Mouse (Mus musculus) regulatory T cell (primary cell): ENCODE results near the gene Olfr30.
"Not testable (repeated sequence)": the region's sequence is repeated elsewhere in the genome, so short reads cannot be mapped to it uniquely, and the experiment has no call there.

Source experiments
- in situ Hi-C: fragments of 300-600 bp; cut with MboI, MseI; formaldehyde crosslinking; loops from one replicate; pipeline ENCODE4 v1.15.1; 2025; ENCODE audit warnings: high pct_unique_total_duplicates

Gene Olfr30

GRCm38 (mm10) chr11:58462170-58462569 is at the start of gene Olfr30:
Olfr30 (minus strand) TSS chr11:58462270.
- in situ Hi-C loops, result no loop called here

- in situ Hi-C loops, result not testable (repeated sequence)
Measured at GRCm38 (mm10) chr11:58509058-58509457, 47.0 kb upstream of the Olfr30 start.

- in situ Hi-C loops, result not testable (repeated sequence)
Measured at GRCm38 (mm10) chr11:58502472-58502871, 40.4 kb upstream of the Olfr30 start, which contains the start of gene Olfr331. Olfr331 (minus strand) TSS chr11:58502572.

GRCm38 (mm10) chr11:58499290-58499689 is 37.2 kb upstream of the Olfr30 start:
- in situ Hi-C loops, result no loop called here

DNA sequence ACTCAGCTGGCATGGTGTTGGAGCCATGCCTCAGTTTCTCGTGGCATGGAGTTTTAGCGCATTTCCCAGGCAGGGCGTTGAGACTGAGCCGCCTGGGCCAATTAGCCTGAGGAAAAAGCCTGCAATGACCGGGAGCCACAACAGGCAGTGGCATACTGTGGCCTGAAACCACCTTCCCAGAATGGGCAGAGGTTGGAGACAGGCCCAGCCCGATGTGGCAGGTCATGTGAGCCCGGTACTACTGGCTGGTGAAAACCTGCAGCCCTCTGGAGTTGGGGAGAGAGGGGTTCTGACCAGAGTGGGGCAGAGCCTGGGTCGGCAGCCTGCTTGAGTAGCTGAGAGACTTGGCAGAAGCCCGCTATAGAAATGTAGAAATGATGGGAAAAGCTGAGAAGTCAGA is 36.7 kb upstream of the Olfr30 start:
- in situ Hi-C loops, result no loop called here

GRCm38 (mm10) chr11:58492455-58492854 is 30.4 kb upstream of the Olfr30 start, which contains the start of gene Olfr332:
Olfr332 (minus strand) TSS chr11:58492555.
- in situ Hi-C loops, result no loop called here

- in situ Hi-C loops, result no loop called here
Measured at GRCm38 (mm10) chr11:58453592-58453991, 8.5 kb downstream of the Olfr30 start.

- in situ Hi-C loops, result no loop called here
Measured at GRCm38 (mm10) chr11:58452759-58453158, 9.3 kb downstream of the Olfr30 start, which contains the start of gene Lypd9. Lypd9 (minus strand) TSS chr11:58452923.

- in situ Hi-C loops, result no loop called here
Measured at GRCm38 (mm10) chr11:58437866-58438265, 24.2 kb downstream of the Olfr30 start.

DNA sequence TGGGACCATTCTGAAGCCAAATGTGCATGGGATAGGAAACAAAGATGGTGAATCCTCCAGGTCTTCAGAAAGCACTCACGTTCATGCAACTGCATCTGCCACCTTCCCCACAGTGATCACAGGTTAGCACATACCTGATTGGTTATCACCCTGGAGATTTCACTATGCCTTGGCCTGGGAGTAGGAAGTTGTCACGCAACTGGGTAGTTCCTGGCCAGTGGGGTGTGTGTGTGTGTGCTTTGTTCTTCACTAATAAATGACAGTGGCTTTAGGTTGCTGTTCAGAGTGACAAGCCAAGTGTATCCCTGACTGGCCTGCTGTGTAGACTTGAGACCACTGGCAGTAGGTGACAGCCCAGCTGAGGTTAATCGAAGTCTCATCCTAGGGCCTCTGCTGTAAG is 29.8 kb downstream of the Olfr30 start, which contains the start of gene Gm12253:
Gene Gm12253, plus strand, starts transcription at position 301 of the 400 bp plus-strand sequence.
- in situ Hi-C loops, result no loop called here

- in situ Hi-C loops, result no loop called here
Measured at GRCm38 (mm10) chr11:58420815-58421214, 41.3 kb downstream of the Olfr30 start, which contains the start of gene 1810065E05Rik. 1810065E05Rik (plus strand) TSS chr11:58421111.

- in situ Hi-C loops, result no loop called here
Measured at GRCm38 (mm10) chr11:58418336-58418735, 43.7 kb downstream of the Olfr30 start.

DNA sequence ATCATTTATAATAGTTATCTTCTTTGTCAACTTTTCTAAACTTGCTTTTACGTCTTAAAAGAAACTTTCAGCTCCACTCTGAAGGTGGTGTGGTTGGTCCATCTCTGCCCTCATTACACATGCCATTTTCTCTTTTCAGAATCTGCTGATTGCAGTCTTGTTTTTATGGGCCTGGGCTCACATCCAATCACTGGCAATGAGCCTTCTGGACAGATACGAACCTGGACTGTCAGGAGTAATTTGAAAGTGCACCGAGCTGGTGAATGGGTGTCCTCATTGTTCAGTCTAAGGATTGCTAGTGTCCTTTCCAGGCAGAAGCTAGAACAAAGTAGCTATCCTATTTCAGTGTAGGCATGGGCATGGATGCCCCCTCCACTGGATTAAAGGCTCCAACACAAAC is 54.0 kb downstream of the Olfr30 start:
- in situ Hi-C loops, result no loop called here
